Mouse (Mus musculus): Measurements from ENCODE around the gene Nsun2.

Gene Nsun2

DNA sequence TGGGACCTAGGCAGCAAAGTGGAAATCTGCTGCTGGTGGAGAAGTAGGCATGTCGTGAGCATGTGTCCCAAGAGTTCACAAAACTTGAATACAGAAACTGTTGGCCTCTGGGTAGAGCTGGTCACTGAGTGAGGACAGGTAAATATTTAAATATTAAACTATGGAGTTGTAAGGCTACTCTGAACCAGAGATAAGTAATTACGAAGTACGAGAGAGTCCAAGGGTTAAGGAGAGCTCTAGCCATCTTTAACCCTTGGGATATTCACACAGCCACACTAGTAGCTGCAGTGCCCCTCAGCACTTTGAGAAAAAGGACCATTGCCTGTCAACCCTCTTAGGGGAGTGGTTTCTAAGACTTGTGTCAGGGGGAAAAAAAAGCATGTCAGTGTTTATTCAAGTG lies 102.8 kb downstream of the Nsun2 start:
- DNase-seq (ENCODE audit: low spot score): no peak

DNA sequence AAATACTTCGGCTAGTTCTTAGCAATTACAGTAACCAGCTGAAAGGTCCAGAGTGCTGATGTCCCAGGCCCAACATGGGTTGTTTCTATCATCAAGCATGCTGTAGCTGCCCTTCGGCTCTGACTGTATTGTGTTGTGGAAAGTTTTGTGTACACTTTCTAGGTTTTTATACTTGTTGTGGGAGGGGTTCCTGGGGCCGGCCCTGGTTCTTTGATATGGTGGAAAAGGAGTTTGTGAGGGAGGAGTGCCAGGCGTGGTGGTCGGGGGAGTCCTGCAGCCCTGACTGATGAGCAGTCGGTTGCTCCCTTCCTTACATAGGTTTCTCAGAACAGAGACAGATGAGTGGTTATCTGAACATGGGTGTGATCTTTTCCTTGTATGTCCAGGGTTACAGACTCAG lies 103.3 kb downstream of the Nsun2 start:
- no peak for DNase-seq (ENCODE audit: low spot score)

DNA sequence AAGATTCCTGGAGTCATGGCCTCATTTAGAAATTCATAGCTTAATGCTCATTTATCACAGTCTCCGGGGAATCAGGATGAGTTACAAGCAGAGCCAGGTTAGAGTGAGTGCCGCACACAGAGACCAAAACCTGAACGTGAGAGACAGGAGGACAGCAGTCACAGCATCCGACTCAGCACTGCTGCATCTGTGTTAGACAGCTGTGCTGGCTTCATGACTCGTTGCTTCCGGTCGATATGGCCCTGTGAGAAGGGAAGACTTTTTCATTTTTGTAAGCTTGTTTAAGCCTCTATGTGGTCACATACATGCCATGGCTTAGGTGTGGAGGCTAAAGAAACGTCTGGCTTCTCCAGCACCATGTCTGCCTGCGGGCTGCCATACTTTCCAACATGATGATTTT lies 104.1 kb downstream of the Nsun2 start:
- DNase-seq (ENCODE audit: low spot score): no peak

DNA sequence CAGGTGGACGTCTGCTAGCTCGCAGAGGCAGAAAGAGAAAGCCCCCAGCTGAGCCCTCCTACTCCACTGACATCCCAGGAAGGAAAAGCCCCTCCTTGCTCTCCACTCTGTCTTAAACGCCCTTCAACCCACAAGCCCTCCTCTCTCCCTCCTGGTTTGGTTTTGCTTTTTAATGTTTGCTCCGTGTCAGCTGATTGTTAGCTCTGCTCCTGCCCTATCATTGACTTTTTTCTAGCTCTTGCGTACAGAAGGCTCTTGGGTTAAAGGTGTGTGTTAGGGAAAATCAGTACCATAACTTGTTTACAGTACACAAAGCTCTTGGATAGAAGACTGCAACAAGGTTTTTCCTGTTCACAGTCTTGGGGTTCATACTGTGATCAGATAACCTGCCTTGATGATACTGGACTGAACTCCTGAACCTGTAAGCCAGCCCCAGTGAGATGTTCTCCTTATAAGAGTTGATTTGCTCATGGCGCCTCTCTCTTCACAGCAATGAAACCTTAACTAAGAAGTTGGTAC lies 104.6 kb downstream of the Nsun2 start:
- DNase-seq (ENCODE audit: low spot score): no peak

DNA sequence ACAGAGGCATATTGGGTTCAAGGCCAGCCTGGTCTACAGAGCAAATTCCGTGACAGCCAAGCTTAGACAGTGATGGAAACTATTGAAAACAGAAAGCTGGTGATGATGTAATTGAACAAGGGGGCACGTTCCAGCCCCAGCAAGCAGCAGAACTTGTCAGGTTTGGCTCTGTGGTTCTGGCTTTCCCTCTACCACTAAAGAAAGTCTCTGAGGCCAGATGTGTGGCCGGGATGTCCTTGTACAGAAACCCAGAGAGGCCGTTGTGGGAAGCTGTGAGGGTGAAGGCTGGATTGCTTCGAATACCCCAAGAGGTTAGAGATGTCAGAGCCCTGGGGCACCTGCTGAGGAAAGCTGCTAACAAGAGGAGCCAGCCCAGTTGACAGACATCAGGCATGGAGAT lies 105.7 kb downstream of the Nsun2 start:
- no peak for DNase-seq (ENCODE audit: low spot score)

DNA sequence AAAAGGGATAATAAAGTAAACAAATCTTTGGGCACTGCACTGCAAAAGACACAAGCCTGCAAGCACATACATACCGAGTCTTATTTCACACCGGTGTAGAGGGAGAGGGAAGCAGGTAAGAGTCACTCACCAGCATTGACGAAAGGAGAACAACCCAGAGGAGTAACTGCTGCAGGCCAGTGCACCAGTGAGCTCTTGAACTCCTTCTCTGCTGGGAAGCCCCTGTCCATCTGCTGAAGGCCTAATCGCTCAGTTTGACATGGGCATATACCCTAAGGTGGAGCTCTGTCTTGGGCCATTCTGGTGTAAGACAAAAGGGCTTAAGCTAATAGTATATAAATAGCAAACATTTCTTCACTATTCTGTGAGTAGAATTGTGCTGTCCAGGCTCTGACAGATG lies 106.6 kb downstream of the Nsun2 start:
- no peak for DNase-seq (ENCODE audit: low spot score)

DNA sequence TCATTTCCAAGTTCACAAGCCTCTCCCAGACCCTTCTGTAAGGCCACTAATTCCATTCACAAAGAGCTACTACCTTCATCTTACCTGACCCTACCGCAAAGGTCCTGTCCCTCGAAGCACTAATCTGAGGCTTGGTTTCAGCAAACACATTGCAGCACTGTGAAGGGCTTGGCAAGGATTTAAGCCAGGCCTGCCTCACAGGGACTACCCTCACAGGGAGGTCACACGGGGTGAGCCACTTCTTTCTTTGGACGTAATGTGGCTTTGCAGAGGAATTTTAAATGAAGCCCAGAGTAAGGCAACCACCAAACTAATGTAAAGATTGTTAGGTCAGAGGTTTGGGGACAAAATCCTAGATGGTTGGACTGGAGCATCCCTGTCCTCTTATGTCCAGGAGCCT lies 107.0 kb downstream of the Nsun2 start:
- no peak for DNase-seq (ENCODE audit: low spot score)

DNA sequence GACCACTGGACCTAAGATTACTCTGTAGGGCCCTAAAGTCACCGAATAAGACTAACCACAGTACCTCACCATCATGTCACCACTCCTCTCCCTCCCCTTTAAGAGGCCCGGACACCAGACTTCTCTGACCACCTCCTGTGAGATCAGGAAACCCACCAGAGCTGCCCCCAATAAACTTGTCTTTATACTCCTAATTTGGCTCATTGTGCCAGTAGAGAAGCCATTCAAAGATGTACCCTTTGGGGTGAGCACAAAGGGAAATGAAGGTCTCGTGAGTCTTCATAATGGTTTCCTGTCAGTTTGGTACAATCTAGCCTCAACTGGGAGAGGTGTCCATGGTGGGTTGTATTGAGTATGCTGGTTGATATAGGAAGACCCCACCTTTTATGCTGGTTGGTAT lies 107.5 kb downstream of the Nsun2 start:
- DNase-seq (ENCODE audit: low spot score): no peak

DNA sequence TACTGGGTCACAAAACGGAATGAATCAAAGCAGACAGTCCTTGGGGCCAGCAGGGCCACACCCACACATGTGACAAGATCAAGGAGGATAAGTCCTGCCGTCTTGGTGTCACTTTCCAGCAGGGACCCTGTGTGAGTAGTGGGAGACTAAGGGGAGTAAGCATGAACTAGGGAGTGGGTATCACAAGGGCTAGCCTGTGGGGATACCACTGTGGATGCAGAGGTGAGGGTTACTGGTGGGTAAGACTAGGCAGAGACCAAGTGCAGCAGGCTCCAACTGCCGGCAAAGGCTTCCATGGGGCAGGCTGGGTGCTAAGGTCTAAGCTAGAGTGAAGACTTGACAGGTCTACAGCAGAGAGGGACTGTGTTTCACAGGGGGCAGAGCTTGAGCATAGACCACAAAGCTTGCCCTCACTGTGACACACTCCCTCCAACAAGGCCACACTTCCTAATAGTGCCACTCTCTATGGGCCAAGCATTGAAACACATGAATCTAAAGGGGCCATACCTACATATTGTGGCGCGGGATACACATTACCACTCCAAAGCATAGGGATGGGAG lies 109.2 kb downstream of the Nsun2 start:
- DNase-seq (ENCODE audit: low spot score): no peak

DNA sequence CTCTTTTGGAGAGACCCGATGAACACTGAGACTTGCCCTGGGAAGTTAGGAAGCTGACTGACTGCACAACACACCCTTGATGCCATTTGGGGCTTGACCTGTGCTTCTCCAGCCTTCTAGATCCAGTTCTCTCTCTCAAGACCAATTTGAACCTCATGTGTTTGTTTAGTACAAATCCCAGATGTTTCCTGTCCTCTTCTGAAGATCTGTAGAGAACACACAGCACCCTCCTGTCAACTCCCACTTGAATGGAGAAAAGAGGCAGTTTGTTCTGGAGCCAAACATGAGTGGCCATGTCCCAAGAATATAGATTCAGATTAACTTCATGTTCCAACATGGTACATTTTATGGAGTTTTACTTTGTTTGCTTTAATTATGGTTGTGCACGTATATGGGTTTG lies 110.4 kb downstream of the Nsun2 start:
- no peak for DNase-seq (ENCODE audit: low spot score)

DNA sequence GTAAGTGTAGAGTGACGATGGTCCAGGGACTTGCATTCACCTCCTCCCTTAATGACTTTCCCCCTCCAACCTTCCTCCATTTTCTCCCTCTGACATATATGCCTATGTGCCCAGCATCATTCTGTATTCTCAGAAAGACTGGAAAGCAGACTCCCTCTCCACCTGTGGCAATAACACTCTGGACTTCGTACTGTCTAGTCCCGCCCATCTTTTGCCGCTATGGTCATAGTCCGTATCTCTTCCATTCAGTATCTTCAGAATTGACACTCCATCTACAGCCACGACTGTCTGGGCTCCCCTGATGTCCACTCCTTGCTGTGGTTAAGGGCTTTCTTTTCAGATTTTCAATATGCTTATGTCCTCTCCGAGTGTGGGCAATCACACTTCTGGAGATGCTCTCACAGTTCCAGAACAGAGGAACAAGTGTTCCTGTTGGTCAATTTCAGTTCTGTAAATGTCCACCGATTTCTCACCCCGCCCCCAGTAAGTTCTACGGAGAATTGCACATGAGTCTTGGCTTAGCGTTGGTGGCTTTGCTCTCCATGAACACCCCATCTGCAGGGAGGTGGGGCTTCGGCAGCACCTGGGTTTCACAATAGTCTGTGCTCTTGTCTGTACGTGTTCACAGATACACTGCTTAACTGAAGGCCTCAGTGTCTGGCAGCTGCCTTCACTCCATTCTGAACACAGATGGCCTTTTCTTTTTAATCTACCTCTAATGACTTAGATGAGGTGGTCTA lies 111.1 kb downstream of the Nsun2 start:
- no peak for DNase-seq (ENCODE audit: low spot score)

DNA sequence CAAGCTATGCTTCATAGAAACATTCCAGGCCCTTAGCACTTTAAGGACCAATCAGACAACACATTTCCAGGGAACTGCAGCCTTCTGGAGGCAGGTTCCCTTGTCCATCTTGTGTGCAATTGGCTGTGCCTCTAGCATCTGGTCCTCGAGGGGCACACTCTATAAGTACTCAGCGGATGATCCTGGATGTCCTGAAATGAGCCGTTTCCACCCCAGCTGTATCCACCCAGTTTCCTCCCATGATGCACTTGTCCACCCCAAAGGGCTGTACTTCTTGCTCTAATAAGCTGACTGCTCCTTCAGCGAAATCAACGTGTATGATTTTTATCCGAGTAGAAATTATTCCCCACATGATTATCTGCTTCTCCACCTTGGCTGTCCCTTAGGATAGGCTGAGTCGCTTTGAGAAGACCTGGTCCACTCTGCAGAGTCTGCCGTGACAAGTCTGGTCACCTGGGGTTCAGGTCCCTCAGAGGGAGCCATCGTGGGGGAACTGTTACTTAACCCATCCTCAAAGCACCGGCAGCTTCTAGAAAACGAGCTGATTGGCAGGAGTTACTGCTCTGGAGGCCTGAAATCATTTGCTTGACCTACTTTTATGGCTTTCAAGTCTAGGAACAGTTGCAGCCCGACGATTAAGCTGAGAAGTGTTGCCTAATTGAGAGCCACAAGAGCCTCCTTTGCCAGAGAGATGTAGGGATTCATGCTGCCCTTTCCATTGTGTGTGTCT lies 112.3 kb downstream of the Nsun2 start:
- no peak for DNase-seq (ENCODE audit: low spot score)

DNA sequence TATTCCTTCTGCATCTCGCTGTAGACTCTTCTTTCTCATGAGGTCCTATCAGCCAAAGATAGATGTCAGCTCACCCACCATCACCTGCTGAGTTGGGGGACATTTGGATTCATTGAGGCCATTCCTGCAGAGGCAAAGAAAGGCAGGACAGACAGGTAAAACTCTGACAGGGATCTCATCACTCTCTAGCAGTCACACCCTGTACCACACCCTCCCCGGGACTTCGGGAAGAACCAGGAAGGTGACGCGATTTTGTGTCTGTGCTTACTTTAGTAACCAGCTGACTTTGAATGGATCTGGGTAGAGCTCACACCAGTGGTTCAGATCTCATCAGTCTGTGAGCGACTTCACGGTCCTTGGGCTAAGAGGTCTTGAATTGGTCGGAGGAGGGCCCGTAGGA lies 112.9 kb downstream of the Nsun2 start:
- no peak for DNase-seq (ENCODE audit: low spot score)

DNA sequence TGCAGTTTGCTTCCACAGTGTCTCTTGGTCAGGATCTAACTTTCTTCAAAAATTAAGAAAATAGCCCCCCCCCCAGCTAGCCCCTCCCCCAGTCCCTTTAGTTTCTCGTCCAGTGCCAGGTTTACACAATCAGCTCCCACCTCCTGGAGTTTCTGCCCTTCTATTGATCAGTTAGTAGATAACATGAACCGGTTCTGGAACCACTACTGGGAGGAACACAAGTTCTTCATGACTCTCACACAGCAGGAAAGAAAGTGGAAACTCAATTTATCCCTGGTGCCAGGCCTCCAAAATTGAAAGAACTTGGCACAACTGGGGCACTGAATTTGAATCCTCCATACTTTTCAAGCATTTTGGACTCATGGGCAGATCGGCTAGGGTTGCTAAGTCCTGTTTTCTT lies 121.0 kb downstream of the Nsun2 start:
- no peak for DNase-seq (ENCODE audit: low spot score)

DNA sequence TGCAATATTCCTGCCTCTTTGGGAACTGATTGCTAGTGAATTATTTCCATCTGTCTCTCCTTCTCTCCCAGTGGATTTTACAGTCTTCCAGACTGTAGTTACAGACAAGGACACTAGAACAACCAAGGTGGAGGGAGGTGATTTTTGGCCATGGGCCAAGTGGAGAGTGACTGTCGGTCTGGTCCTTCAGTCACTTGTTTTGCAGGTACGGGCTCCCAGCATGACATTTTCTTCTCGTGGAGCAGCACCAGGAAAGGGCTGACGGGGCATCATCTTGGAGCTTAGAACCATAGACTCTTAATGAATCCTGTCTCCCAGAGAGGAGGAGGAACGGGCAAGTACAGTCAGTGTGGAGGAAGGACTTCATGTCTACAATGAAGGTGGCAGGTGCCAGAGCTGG lies 138.6 kb downstream of the Nsun2 start:
- DNase-seq (ENCODE audit: low spot score): no peak

DNA sequence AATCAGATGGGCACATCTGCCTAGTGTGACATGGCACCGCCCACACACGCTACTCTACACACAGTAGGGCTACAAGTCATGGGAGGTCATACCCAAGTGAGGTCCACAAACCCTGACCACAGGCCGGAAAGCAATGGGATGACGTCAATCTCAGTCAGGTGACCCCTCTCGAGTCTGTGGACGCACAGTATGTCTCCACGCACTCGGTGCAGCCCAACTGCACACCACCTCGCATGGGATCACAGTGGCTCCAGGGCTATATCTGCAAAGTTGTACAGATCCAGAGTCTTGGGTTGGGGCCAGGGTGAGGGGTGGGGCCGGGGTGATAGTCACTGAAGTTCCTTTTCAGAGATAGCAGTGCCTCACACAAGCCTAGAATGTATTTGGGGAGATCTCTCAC lies 139.0 kb downstream of the Nsun2 start:
- DNase-seq (ENCODE audit: low spot score): no peak

DNA sequence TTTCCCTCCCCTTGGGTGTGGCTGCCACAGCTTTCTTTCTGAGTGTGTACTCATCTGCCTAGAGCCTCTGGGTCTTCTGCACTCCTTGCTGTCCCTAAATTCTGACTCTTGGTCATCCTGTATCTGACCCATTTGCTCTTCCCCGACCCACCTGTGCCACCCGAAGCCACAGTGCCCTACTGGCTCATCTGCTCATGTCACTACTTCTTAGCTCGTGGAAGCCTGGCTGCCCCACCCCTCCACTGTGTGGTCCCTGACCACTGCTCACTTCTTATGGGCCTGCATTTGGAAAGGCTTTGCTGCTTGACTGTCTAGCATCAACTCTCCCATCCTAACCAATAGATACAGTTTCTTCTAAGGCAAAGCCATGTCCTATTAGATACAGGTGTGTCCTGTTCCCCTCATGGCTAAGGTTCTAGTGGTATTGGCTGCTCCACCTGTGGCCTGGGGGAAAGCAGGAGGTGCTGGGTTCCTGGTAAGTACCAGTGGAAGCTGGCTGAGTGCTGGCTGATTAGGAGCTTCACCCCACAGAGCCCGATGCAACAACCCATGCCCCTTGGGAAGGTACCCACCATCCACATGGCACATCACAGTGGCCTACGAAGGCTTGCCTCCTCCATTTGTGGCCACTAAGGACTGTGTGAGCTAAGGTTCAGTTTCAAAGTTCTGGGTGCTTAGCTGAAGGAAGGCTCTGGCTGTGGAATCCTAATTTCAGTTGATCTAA lies 139.8 kb downstream of the Nsun2 start:
- DNase-seq (ENCODE audit: low spot score): no peak

DNA sequence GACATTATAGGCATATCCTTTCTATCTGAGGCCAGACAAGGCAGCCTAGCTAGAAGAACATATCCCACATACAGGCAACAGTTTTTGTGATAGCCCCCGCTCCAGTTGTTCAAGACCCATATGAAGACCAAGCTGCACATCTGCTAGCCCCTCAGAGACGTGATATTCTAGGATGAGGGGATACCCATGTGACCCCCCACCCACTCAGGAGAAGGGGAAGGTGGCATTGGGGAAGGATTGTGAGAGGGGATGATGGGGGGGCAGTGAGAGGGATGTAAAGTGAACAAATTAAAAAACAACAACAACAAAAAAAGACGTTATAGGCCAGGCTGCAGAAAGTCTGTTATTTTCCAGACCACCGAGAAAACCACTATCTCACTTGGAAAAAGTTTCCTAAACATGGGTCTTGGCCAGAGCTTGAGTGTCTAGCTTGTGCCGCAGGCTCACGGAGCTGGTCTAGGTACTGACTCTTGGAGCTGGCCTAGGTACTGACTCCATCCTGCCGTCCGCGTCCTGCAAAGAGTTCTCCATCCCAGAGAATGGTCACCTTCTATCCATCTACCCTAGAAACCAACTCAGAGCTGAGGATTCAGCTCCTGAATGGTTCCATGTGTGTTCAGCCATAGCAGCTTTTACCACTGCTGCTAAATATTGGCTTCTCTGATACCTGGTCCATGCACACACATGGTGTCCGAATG lies 140.5 kb downstream of the Nsun2 start:
- DNase-seq (ENCODE audit: low spot score): no peak
